Mouse (Mus musculus) liver, embryonic 11.5 days (tissue): Measurements from ENCODE around the gene Gys1. TPM values are rescaled to one million over a fixed set of nuclear protein-coding genes. Genes with fewer than 3 reads are reported as not detected.
A peak's percentile ranks its signal among the peaks of the same experiment; 100 is the strongest.

Experiments
- ATAC-seq: fragments of 200-750 bp; cut with Nextera tagmentation; replicated peaks from 2 replicates; pipeline ENCODE4 v1.8.0; 2017; ENCODE audit warnings: moderate number of reproducible peaks, mild to moderate bottlenecking, moderate TSS enrichment, moderate library complexity; ENCODE audit not compliant: low FRiP score
- DNase-seq: peaks from one replicate; pipeline ENCODE4 v3.0.0-alpha.2; 2017; ENCODE audit warnings: low spot score
- H3K27ac ChIP-seq: fragments of 300-500 bp; sonication (generic); 2 replicates; pipeline ENCODE4 v1.5.1; 2014; ENCODE audit warnings: mild to moderate bottlenecking, low read depth, low read length, control low read depth
- H3K27me3 ChIP-seq: fragments of 300-500 bp; sonication (generic); replicated peaks from 2 replicates; pipeline ENCODE4 v1.6.1; 2014; ENCODE audit warnings: low read length, mixed read lengths; ENCODE audit not compliant: control insufficient read depth, insufficient read depth
- H3K36me3 ChIP-seq: fragments of 300-500 bp; sonication (generic); 2 replicates; pipeline ENCODE4 v1.6.1; 2014; ENCODE audit warnings: mild to moderate bottlenecking, low read length, moderate library complexity, mixed read lengths; ENCODE audit not compliant: control insufficient read depth, insufficient read depth
- H3K4me1 ChIP-seq: fragments of 300-500 bp; sonication (generic); replicated peaks from 2 replicates; pipeline ENCODE4 v1.6.1; 2014; ENCODE audit warnings: low read length, mixed read lengths; ENCODE audit not compliant: control insufficient read depth, insufficient read depth
- H3K4me2 ChIP-seq: fragments of 300-500 bp; sonication (generic); 2 replicates; pipeline ENCODE4 v1.6.1; 2014; ENCODE audit warnings: mild to moderate bottlenecking, control low read depth, moderate library complexity
- H3K4me3 ChIP-seq: fragments of 300-500 bp; sonication (generic); 2 replicates; pipeline ENCODE4 v1.5.1; 2014; ENCODE audit warnings: low read depth, low read length, control low read depth
- H3K9ac ChIP-seq: fragments of 300-500 bp; sonication (generic); 2 replicates; pipeline ENCODE4 v1.6.1; 2014; ENCODE audit warnings: low read depth, low read length, control low read depth
- H3K9me3 ChIP-seq: fragments of 300-500 bp; sonication (generic); 2 replicates; pipeline ENCODE4 v1.6.1; 2016; ENCODE audit warnings: low read length, inconsistent platforms, mixed read lengths; ENCODE audit not compliant: control insufficient read depth
- WGBS: fragments of 180-500 bp; shearing (Covaris S2); extraction: QIAGEN DNeasy Blood & Tissue Kit; methylation state at CpG from one replicate; pipeline ENCODE4 v1.1.7; 2014; 5-methylcytosine and 5-hydroxymethylcytosine counted together
- microRNA-seq: library from miRNA; unstranded; fragments of <30 nt; microRNA quantifications from one replicate; pipeline ENCODE4, GENCODE M21; 2017; ENCODE audit warnings: borderline number of aligned reads
- polyA plus RNA-seq: library from polyadenylated mRNA; unstranded; fragments of >200 nt; fragmentation: Nextera tagmentation; extraction: Ambion mirVana; gene quantifications from 2 replicates; pipeline ENCODE4 v1.2.1, GENCODE M21; 2014

The Gys1 gene
- polyA plus RNA-seq, 1 experiment from 2014 or later: 23.7 TPM

DNA sequence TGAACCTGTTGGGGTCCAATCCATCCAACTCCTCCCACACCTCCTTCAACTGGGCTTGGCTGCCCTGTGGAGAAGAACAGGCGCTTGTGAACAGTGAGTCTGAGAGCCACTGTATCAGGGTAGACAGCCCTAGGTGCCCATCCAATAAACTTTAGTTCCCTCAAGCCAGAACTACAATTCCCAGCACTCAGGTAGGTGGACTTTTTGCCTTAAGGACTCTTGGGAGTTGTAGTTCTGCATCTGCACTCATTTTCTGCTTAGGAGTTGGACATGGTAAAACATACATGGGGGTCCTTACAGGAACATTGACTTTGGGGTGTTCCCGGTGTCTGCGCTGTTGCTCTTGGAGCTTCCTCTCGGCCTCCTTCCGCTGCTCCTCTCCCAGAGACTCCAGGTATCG lies 63.8 kb downstream of the Gys1 start:
- Histone ChIP-seq H3K9ac (no peak overlapping the region), H3K27ac (no peak overlapping the region), H3K4me1 (no peaks in the 10 kb centered on the region), H3K4me2 (no peak overlapping the region), H3K36me3 (peaks cover 50% of the 10 kb centered on the region), H3K4me3 (no peak overlapping the region), H3K9me3 (no peaks in the 10 kb centered on the region), H3K27me3 (no peaks in the 10 kb centered on the region)
- ATAC-seq (no peak), DNase-seq (no peak)
- WGBS: 92% methylated on average over 6 of the region's 6 CpGs

Small RNAs within 50 kb of the gene (microRNA-seq; reads per million reads assigned to microRNA genes)
- 6.7 reads per million, percentile 17 among the genes with 10 or more reads in this experiment for gene Gm22133

Other genes with a start within 250 kb of the Gys1 start
- 0.17 and 0.53 TPM in 2 replicates for gene Ccdc155, start 230.0 kb upstream of the Gys1 start, polyA plus RNA-seq
- 2.8 TPM in 2 replicates for gene Dkkl1, start 222.7 kb upstream of the Gys1 start, polyA plus RNA-seq
- 69.3 and 75.9 TPM in 2 replicates for gene Tead2, start 219.1 kb upstream of the Gys1 start, polyA plus RNA-seq
- gene Cd37, start 195.7 kb upstream of the Gys1 start, polyA plus RNA-seq: 14.4 and 19.5 TPM in 2 replicates
- 0.19 TPM in 1 of 2 replicates, not detected in the other for gene Slc6a16, start 193.8 kb upstream of the Gys1 start, polyA plus RNA-seq
- not detected in 2 replicates for gene Slc6a21, start 157.3 kb upstream of the Gys1 start, polyA plus RNA-seq
- 2.3 and 3.9 TPM in 2 replicates for gene Trpm4, start 101.1 kb upstream of the Gys1 start, polyA plus RNA-seq
- gene Hrc, start 99.6 kb upstream of the Gys1 start, polyA plus RNA-seq: 0.12 and 0.30 TPM in 2 replicates
- 2.0 and 2.1 TPM in 2 replicates for gene Ppfia3, start 67.8 kb upstream of the Gys1 start, polyA plus RNA-seq
- gene Lin7b, start 64.3 kb upstream of the Gys1 start, polyA plus RNA-seq: 0.35 TPM in 1 of 2 replicates, not detected in the other
- gene Snrnp70, start 39.1 kb upstream of the Gys1 start, polyA plus RNA-seq: 51.6 and 64.4 TPM in 2 replicates
- 0.18 TPM in 1 of 2 replicates, not detected in the other for gene Kcna7, start 29.2 kb upstream of the Gys1 start, polyA plus RNA-seq
- gene Ntf5, start 21.1 kb upstream of the Gys1 start, polyA plus RNA-seq: 2.0 and 2.5 TPM in 2 replicates
- gene Lhb, start 14.0 kb upstream of the Gys1 start, polyA plus RNA-seq: 0.26 TPM in 1 of 2 replicates, not detected in the other
- 240 and 250 TPM in 2 replicates for gene Ruvbl2, start 3.3 kb downstream of the Gys1 start, polyA plus RNA-seq
- 6,297 and 6,318 TPM in 2 replicates for gene Ftl1, start 25.0 kb downstream of the Gys1 start, polyA plus RNA-seq
- gene Bax, start 32.1 kb downstream of the Gys1 start, polyA plus RNA-seq: 190 and 212 TPM in 2 replicates
- gene Tulp2, start 47.0 kb downstream of the Gys1 start, polyA plus RNA-seq: 2.3 and 3.2 TPM in 2 replicates
- gene Gm45808, start 52.0 kb downstream of the Gys1 start, polyA plus RNA-seq: not detected in 2 replicates
- gene Dhdh, start 54.0 kb downstream of the Gys1 start, polyA plus RNA-seq: 4.9 and 5.8 TPM in 2 replicates
- 149 and 153 TPM in 2 replicates for gene Nucb1, start 75.6 kb downstream of the Gys1 start, polyA plus RNA-seq
- 61.6 and 62.0 TPM in 2 replicates for gene Ppp1r15a, start 91.4 kb downstream of the Gys1 start, polyA plus RNA-seq
- 0.64 and 0.89 TPM in 2 replicates for gene Plekha4, start 91.5 kb downstream of the Gys1 start, polyA plus RNA-seq
- gene Hsd17b14, start 120.0 kb downstream of the Gys1 start, polyA plus RNA-seq: 2.8 and 5.4 TPM in 2 replicates
- 84.7 and 90.1 TPM in 2 replicates for gene Bcat2, start 135.3 kb downstream of the Gys1 start, polyA plus RNA-seq
- 0.23 TPM in 1 of 2 replicates, not detected in the other for gene Fgf21, start 180.6 kb downstream of the Gys1 start, polyA plus RNA-seq
- not detected in 2 replicates for gene Fut1, start 182.4 kb downstream of the Gys1 start, polyA plus RNA-seq
- 0.21 and 0.22 TPM in 2 replicates for gene Izumo1, start 187.0 kb downstream of the Gys1 start, polyA plus RNA-seq
- 8.0 and 9.3 TPM in 2 replicates for gene Rasip1, start 192.6 kb downstream of the Gys1 start, polyA plus RNA-seq
- 0.69 and 0.73 TPM in 2 replicates for gene Mamstr, start 205.1 kb downstream of the Gys1 start, polyA plus RNA-seq
- 0.08 TPM in 1 of 2 replicates, not detected in the other for gene Fut2, start 231.6 kb downstream of the Gys1 start, polyA plus RNA-seq
- 0.23 TPM in 1 of 2 replicates, not detected in the other for gene Ntn5, start 249.2 kb downstream of the Gys1 start, polyA plus RNA-seq